Mouse (Mus musculus): ENCODE measurements at regions not wholly inside any gene's neighbourhood (a gene's known extent, or its start where the extent isn't known, plus 50 kb on each side); places are given as distances from the start of the nearest gene placed in this dataset.

- H3K27me3 ChIP-seq, result no peaks in the 10 kb centered on the region
- WGBS, result 64% methylated on average over 10 of the region's 10 CpGs
- peaks cover 7% of the 10 kb centered on the region; the same call in 1 of the 2 replicates for H3K4me1 ChIP-seq
- no peak overlapping the region for H3K27ac ChIP-seq
- no peaks in the 10 kb centered on the region for H3K36me3 ChIP-seq
- no peak for ATAC-seq (ENCODE audit: insufficient number of reproducible peaks, insufficient read depth, low FRiP score, low TSS enrichment, low read depth)
- no peak overlapping the region for H3K4me3 ChIP-seq
- no peak overlapping the region for H3K4me2 ChIP-seq
- H3K9ac ChIP-seq, result no peak overlapping the region
- no peaks in the 10 kb centered on the region for H3K9me3 ChIP-seq
Measured at GRCm38 (mm10) chr1:64308088-64308487, 186.0 kb upstream of the Klf7 start.

- 59% methylated on average over 13 of the region's 13 CpGs for WGBS
- Histone ChIP-seq H3K4me2 (no peak overlapping the region), H3K27me3 (no peaks in the 10 kb centered on the region), H3K27ac (peak overlapping the region; percentile 51; the same call in 1 of the 2 replicates), H3K4me1 (peaks cover 11% of the 10 kb centered on the region), H3K9me3 (no peaks in the 10 kb centered on the region), H3K9ac (no peak overlapping the region), H3K36me3 (no peaks in the 10 kb centered on the region), H3K4me3 (no peak overlapping the region)
- no peak for ATAC-seq (ENCODE audit: insufficient number of reproducible peaks, insufficient read depth, low FRiP score, low TSS enrichment, low read depth)
Measured at GRCm38 (mm10) chr1:64305427-64306213, 183.5 kb upstream of the Klf7 start.

GRCm38 (mm10) chr1:64302833-64303358, 180.8 kb upstream of the Klf7 start:
- H3K4me3 ChIP-seq, result no peak overlapping the region

GRCm38 (mm10) chr1:64301530-64302061, 179.5 kb upstream of the Klf7 start:
- H3K36me3 ChIP-seq, result no peaks in the 10 kb centered on the region
- no peak overlapping the region for H3K4me3 ChIP-seq
- H3K27me3 ChIP-seq, result no peaks in the 10 kb centered on the region
- ATAC-seq (ENCODE audit: insufficient number of reproducible peaks, insufficient read depth, low FRiP score, low TSS enrichment, low read depth), result no peak
- no peak overlapping the region for H3K9ac ChIP-seq
- no peak overlapping the region for H3K4me2 ChIP-seq
- WGBS, result 40% methylated on average over 6 of the region's 6 CpGs
- H3K4me1 ChIP-seq, result peaks cover 3% of the 10 kb centered on the region; the same call in 1 of the 2 replicates
- H3K27ac ChIP-seq, result no peak overlapping the region
- no peaks in the 10 kb centered on the region for H3K9me3 ChIP-seq

More at GRCm38 (mm10) chr1:64302833-64303358, 180.8 kb upstream of the Klf7 start:
- Histone ChIP-seq H3K9me3 (no peaks in the 10 kb centered on the region), H3K9ac (no peak overlapping the region), H3K27me3 (no peaks in the 10 kb centered on the region), H3K27ac (no peak overlapping the region), H3K4me2 (peak overlapping the region; percentile 24), H3K4me1 (peaks cover 5% of the 10 kb centered on the region), H3K36me3 (no peaks in the 10 kb centered on the region)
- no peak for ATAC-seq (ENCODE audit: insufficient number of reproducible peaks, insufficient read depth, low FRiP score, low TSS enrichment, low read depth)
- WGBS, result 16% methylated on average over 10 of the region's 10 CpGs

GRCm38 (mm10) chr1:64300951-64301529, 179.0 kb upstream of the Klf7 start:
- no peak overlapping the region for H3K4me3 ChIP-seq
- H3K4me1 ChIP-seq, result peaks cover 3% of the 10 kb centered on the region; the same call in 1 of the 2 replicates
- H3K27me3 ChIP-seq, result no peaks in the 10 kb centered on the region
- no peak for ATAC-seq (ENCODE audit: insufficient number of reproducible peaks, insufficient read depth, low FRiP score, low TSS enrichment, low read depth)
- no peak overlapping the region for H3K4me2 ChIP-seq
- no peak overlapping the region for H3K27ac ChIP-seq
- WGBS, result 67% methylated on average over 8 of the region's 8 CpGs
- no peaks in the 10 kb centered on the region for H3K36me3 ChIP-seq
- no peak overlapping the region for H3K9ac ChIP-seq
- H3K9me3 ChIP-seq, result no peaks in the 10 kb centered on the region

GRCm38 (mm10) chr1:64298950-64299349, 176.9 kb upstream of the Klf7 start:
- Histone ChIP-seq H3K4me1 (peaks cover 7% of the 10 kb centered on the region), H3K9me3 (no peaks in the 10 kb centered on the region), H3K27ac (no peak overlapping the region), H3K4me3 (no peak overlapping the region), H3K9ac (no peak overlapping the region), H3K4me2 (no peak overlapping the region), H3K36me3 (no peaks in the 10 kb centered on the region), H3K27me3 (no peaks in the 10 kb centered on the region)
- ATAC-seq (ENCODE audit: insufficient number of reproducible peaks, insufficient read depth, low FRiP score, low TSS enrichment, low read depth), result no peak
- 15% methylated on average over 2 of the region's 2 CpGs for WGBS

- Histone ChIP-seq H3K9me3 (no peaks in the 10 kb centered on the region), H3K4me2 (no peak overlapping the region), H3K36me3 (no peaks in the 10 kb centered on the region), H3K27me3 (no peaks in the 10 kb centered on the region), H3K9ac (no peak overlapping the region), H3K4me3 (no peak overlapping the region), H3K4me1 (peaks cover 7% of the 10 kb centered on the region), H3K27ac (no peak overlapping the region)
- WGBS, result 62% methylated on average over 14 of the region's 14 CpGs
- ATAC-seq (ENCODE audit: insufficient number of reproducible peaks, insufficient read depth, low FRiP score, low TSS enrichment, low read depth), result no peak
Measured at GRCm38 (mm10) chr1:64298188-64298587, 176.1 kb upstream of the Klf7 start.

DNA sequence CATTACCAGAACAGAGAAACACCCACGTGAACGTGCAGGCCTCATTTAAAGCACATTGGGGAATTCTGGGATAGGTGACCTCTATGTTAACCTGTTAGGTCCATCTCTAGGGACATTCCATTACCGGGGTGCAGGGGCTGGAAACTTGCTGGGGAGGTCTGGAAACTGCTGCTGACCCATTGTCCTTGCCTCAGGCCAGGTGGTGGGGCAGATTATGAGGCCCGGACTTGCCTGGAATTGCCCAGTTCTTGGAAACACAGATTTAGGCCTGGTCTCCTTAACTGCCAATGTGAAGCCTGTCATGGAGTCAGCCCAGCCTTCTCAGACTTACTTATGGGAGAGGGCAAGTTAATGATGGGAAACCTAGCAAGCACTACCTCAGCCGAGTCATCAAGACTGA, 175.3 kb upstream of the Klf7 start:
- Histone ChIP-seq H3K4me2 (no peak overlapping the region), H3K4me3 (no peak overlapping the region), H3K9ac (no peak overlapping the region), H3K4me1 (peaks cover 7% of the 10 kb centered on the region), H3K9me3 (no peaks in the 10 kb centered on the region), H3K36me3 (no peaks in the 10 kb centered on the region), H3K27me3 (no peaks in the 10 kb centered on the region), H3K27ac (no peak overlapping the region)
- 68% methylated on average over 5 of the region's 5 CpGs for WGBS
- ATAC-seq (ENCODE audit: insufficient number of reproducible peaks, insufficient read depth, low FRiP score, low TSS enrichment, low read depth), result no peak

GRCm38 (mm10) chr1:64295512-64295945, 173.4 kb upstream of the Klf7 start:
- Histone ChIP-seq H3K27ac (no peak overlapping the region), H3K9me3 (no peaks in the 10 kb centered on the region), H3K4me1 (peaks cover 4% of the 10 kb centered on the region; the same call in 1 of the 2 replicates), H3K9ac (no peak overlapping the region), H3K27me3 (no peaks in the 10 kb centered on the region), H3K4me2 (no peak overlapping the region), H3K4me3 (no peak overlapping the region), H3K36me3 (no peaks in the 10 kb centered on the region)
- 30% methylated on average over 6 of the region's 6 CpGs for WGBS
- ATAC-seq (ENCODE audit: insufficient number of reproducible peaks, insufficient read depth, low FRiP score, low TSS enrichment, low read depth), result no peak

DNA sequence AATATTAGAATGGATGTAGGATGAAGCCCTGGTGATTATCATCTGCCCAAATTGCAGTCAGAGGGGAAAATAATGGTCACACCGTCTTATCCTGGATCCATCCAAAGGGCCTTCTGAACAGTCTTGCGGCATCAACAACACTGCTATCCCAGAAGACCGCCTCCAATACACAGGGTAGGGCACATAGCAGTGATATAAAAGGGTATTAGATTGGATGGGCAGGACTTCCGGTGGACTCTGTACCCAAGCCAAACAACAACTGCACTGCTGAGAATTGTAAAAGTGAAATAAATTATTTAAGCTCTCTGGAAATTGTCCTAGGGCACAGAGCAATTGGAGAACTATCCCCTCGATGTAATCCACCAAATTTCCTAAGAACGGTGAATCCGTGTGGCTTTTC, 173.0 kb upstream of the Klf7 start:
- H3K9ac ChIP-seq, result no peak overlapping the region
- H3K27ac ChIP-seq, result no peak overlapping the region
- peaks cover 4% of the 10 kb centered on the region; the same call in 1 of the 2 replicates for H3K4me1 ChIP-seq
- WGBS, result 74% methylated on average over 7 of the region's 7 CpGs
- no peaks in the 10 kb centered on the region for H3K9me3 ChIP-seq
- no peak for ATAC-seq (ENCODE audit: insufficient number of reproducible peaks, insufficient read depth, low FRiP score, low TSS enrichment, low read depth)
- H3K4me3 ChIP-seq, result no peak overlapping the region
- H3K27me3 ChIP-seq, result no peaks in the 10 kb centered on the region
- H3K36me3 ChIP-seq, result no peaks in the 10 kb centered on the region
- H3K4me2 ChIP-seq, result no peak overlapping the region

- Histone ChIP-seq H3K9me3 (no peaks in the 10 kb centered on the region), H3K4me2 (no peak overlapping the region), H3K27ac (no peak overlapping the region), H3K4me1 (no peaks in the 10 kb centered on the region), H3K9ac (no peak overlapping the region), H3K27me3 (no peaks in the 10 kb centered on the region), H3K4me3 (no peak overlapping the region), H3K36me3 (no peaks in the 10 kb centered on the region)
- 59% methylated on average over 12 of the region's 12 CpGs for WGBS
- no peak for ATAC-seq (ENCODE audit: insufficient number of reproducible peaks, insufficient read depth, low FRiP score, low TSS enrichment, low read depth)
Measured at GRCm38 (mm10) chr1:64288812-64289447, 166.8 kb upstream of the Klf7 start.

All from embryonic facial prominence, embryonic 13.5 days (tissue).